Mouse (Mus musculus): ENCODE data around the gene Rpl31. TPM values are rescaled to one million over a fixed set of nuclear protein-coding genes. Genes with fewer than 3 reads are reported as not detected.

Rpl31 gene
- polyA plus RNA-seq, 1 experiment: 18.9 TPM

GRCm38 (mm10) chr1:39336788-39337187 lies 30.9 kb upstream of the Rpl31 start:
- TF ChIP-seq GATA1 (IDR thresholded peaks at IDR 0.05; ENCODE audit: low read length) (no peak), TAL1 (IDR thresholded peaks at IDR 0.05; ENCODE audit: low read length) (no peak)
- Histone ChIP-seq H3K27me3 (ENCODE audit: control insufficient read depth) (peaks cover 7% of the 10 kb centered on the region; the same call in 1 of the 2 replicates), H3K4me3 (replicated peaks) (no peak overlapping the region), H3K4me1 (ENCODE audit: control insufficient read depth) (no peaks in the 10 kb centered on the region), H3K36me3 (ENCODE audit: control insufficient read depth) (no peaks in the 10 kb centered on the region), H3K9me3 (ENCODE audit: control insufficient read depth, low read length) (no peaks in the 10 kb centered on the region)

GRCm38 (mm10) chr1:39338831-39339230 lies 28.8 kb upstream of the Rpl31 start:
- TF ChIP-seq GATA1 (IDR thresholded peaks at IDR 0.05; ENCODE audit: low read length): no peak
- TF ChIP-seq TAL1 (IDR thresholded peaks at IDR 0.05; ENCODE audit: low read length): no peak
- Histone ChIP-seq H3K36me3 (ENCODE audit: control insufficient read depth) (no peaks in the 10 kb centered on the region), H3K27me3 (ENCODE audit: control insufficient read depth) (peaks cover 7% of the 10 kb centered on the region; the same call in 1 of the 2 replicates), H3K9me3 (ENCODE audit: control insufficient read depth, low read length) (no peaks in the 10 kb centered on the region), H3K4me3 (replicated peaks) (no peak overlapping the region), H3K4me1 (ENCODE audit: control insufficient read depth) (no peaks in the 10 kb centered on the region)

GRCm38 (mm10) chr1:39339455-39339854 lies 28.2 kb upstream of the Rpl31 start:
- Histone ChIP-seq H3K4me1 (ENCODE audit: control insufficient read depth) (no peaks in the 10 kb centered on the region), H3K36me3 (ENCODE audit: control insufficient read depth) (no peaks in the 10 kb centered on the region), H3K4me3 (replicated peaks) (no peak overlapping the region), H3K27me3 (ENCODE audit: control insufficient read depth) (peaks cover 7% of the 10 kb centered on the region; the same call in 1 of the 2 replicates), H3K9me3 (ENCODE audit: control insufficient read depth, low read length) (no peaks in the 10 kb centered on the region)
- TF ChIP-seq TAL1 (IDR thresholded peaks at IDR 0.05; ENCODE audit: low read length): no peak
- no peak for TF ChIP-seq GATA1 (IDR thresholded peaks at IDR 0.05; ENCODE audit: low read length)

- H3K4me3 ChIP-seq (replicated peaks): no peak overlapping the region
- no peaks in the 10 kb centered on the region for H3K9me3 ChIP-seq (ENCODE audit: control insufficient read depth, low read length)
- H3K27me3 ChIP-seq (ENCODE audit: control insufficient read depth): peaks cover 7% of the 10 kb centered on the region; the same call in 1 of the 2 replicates
- no peaks in the 10 kb centered on the region for H3K4me1 ChIP-seq (ENCODE audit: control insufficient read depth)
- H3K36me3 ChIP-seq (ENCODE audit: control insufficient read depth): no peaks in the 10 kb centered on the region
- TF ChIP-seq TAL1 (IDR thresholded peaks at IDR 0.05; ENCODE audit: low read length) (no peak), GATA1 (IDR thresholded peaks at IDR 0.05; ENCODE audit: low read length) (no peak)
These were observed 27.5 kb upstream of the Rpl31 start for GRCm38 (mm10) chr1:39340156-39340555.

- no peaks in the 10 kb centered on the region for H3K9me3 ChIP-seq (ENCODE audit: control insufficient read depth, low read length)
- TF ChIP-seq GATA1 (IDR thresholded peaks at IDR 0.05; ENCODE audit: low read length) (no peak), TAL1 (IDR thresholded peaks at IDR 0.05; ENCODE audit: low read length) (no peak)
- no peaks in the 10 kb centered on the region for H3K4me1 ChIP-seq (ENCODE audit: control insufficient read depth)
- no peaks in the 10 kb centered on the region for H3K36me3 ChIP-seq (ENCODE audit: control insufficient read depth)
- H3K4me3 ChIP-seq (replicated peaks): no peak overlapping the region
- peaks cover 3% of the 10 kb centered on the region; the same call in 1 of the 2 replicates for H3K27me3 ChIP-seq (ENCODE audit: control insufficient read depth)
These were observed 27.0 kb upstream of the Rpl31 start for GRCm38 (mm10) chr1:39340647-39341046.

GRCm38 (mm10) chr1:39341807-39342206 lies 25.8 kb upstream of the Rpl31 start:
- H3K27me3 ChIP-seq (ENCODE audit: control insufficient read depth): no peaks in the 10 kb centered on the region; the same call in 1 of the 2 replicates
- no peaks in the 10 kb centered on the region for H3K9me3 ChIP-seq (ENCODE audit: control insufficient read depth, low read length)
- no peak overlapping the region for H3K4me3 ChIP-seq (replicated peaks)
- H3K36me3 ChIP-seq (ENCODE audit: control insufficient read depth): no peaks in the 10 kb centered on the region
- TF ChIP-seq GATA1 (IDR thresholded peaks at IDR 0.05; ENCODE audit: low read length) (no peak), TAL1 (IDR thresholded peaks at IDR 0.05; ENCODE audit: low read length) (no peak)
- no peaks in the 10 kb centered on the region for H3K4me1 ChIP-seq (ENCODE audit: control insufficient read depth)

GRCm38 (mm10) chr1:39343242-39343641 lies 24.4 kb upstream of the Rpl31 start:
- H3K4me3 ChIP-seq (replicated peaks): no peak overlapping the region
- no peaks in the 10 kb centered on the region for H3K36me3 ChIP-seq (ENCODE audit: control insufficient read depth)
- TF ChIP-seq TAL1 (IDR thresholded peaks at IDR 0.05; ENCODE audit: low read length): no peak
- TF ChIP-seq GATA1 (IDR thresholded peaks at IDR 0.05; ENCODE audit: low read length): no peak
- no peaks in the 10 kb centered on the region; the same call in 1 of the 2 replicates for H3K27me3 ChIP-seq (ENCODE audit: control insufficient read depth)
- no peaks in the 10 kb centered on the region for H3K4me1 ChIP-seq (ENCODE audit: control insufficient read depth)
- no peaks in the 10 kb centered on the region for H3K9me3 ChIP-seq (ENCODE audit: control insufficient read depth, low read length)

- Histone ChIP-seq H3K36me3 (ENCODE audit: control insufficient read depth) (no peaks in the 10 kb centered on the region), H3K4me3 (replicated peaks) (no peak overlapping the region), H3K9me3 (ENCODE audit: control insufficient read depth, low read length) (no peaks in the 10 kb centered on the region), H3K4me1 (ENCODE audit: control insufficient read depth) (no peaks in the 10 kb centered on the region), H3K27me3 (ENCODE audit: control insufficient read depth) (no peaks in the 10 kb centered on the region)
- no peak for TF ChIP-seq TAL1 (IDR thresholded peaks at IDR 0.05; ENCODE audit: low read length)
- no peak for TF ChIP-seq GATA1 (IDR thresholded peaks at IDR 0.05; ENCODE audit: low read length)
These were observed 22.6 kb upstream of the Rpl31 start for GRCm38 (mm10) chr1:39344981-39345600.

GRCm38 (mm10) chr1:39349001-39349400 lies 18.6 kb upstream of the Rpl31 start:
- Histone ChIP-seq H3K4me1 (ENCODE audit: control insufficient read depth) (no peaks in the 10 kb centered on the region), H3K27me3 (ENCODE audit: control insufficient read depth) (no peaks in the 10 kb centered on the region), H3K9me3 (ENCODE audit: control insufficient read depth, low read length) (no peaks in the 10 kb centered on the region), H3K36me3 (ENCODE audit: control insufficient read depth) (no peaks in the 10 kb centered on the region), H3K4me3 (replicated peaks) (no peak overlapping the region)
- TF ChIP-seq GATA1 (IDR thresholded peaks at IDR 0.05; ENCODE audit: low read length) (no peak), TAL1 (IDR thresholded peaks at IDR 0.05; ENCODE audit: low read length) (no peak)

- TF ChIP-seq GATA1 (IDR thresholded peaks at IDR 0.05; ENCODE audit: low read length): no peak
- no peak for TF ChIP-seq TAL1 (IDR thresholded peaks at IDR 0.05; ENCODE audit: low read length)
- Histone ChIP-seq H3K4me1 (ENCODE audit: control insufficient read depth) (no peaks in the 10 kb centered on the region), H3K4me3 (replicated peaks) (no peak overlapping the region), H3K36me3 (ENCODE audit: control insufficient read depth) (no peaks in the 10 kb centered on the region), H3K27me3 (ENCODE audit: control insufficient read depth) (no peaks in the 10 kb centered on the region), H3K9me3 (ENCODE audit: control insufficient read depth, low read length) (no peaks in the 10 kb centered on the region)
These were observed 18.2 kb upstream of the Rpl31 start for GRCm38 (mm10) chr1:39349427-39349826.
